Mouse (Mus musculus) splenic B cell, adult 2 months (primary cell): Measurements from ENCODE around the gene Arid3a.

Experiments
- DNase-seq: peaks from one replicate; pipeline ENCODE4 v3.0.0-alpha.2; 2011; ENCODE audit warnings: low read depth, low spot score
- H3K27me3 ChIP-seq: 2 replicates; pipeline ENCODE4 v1.6.1; 2012; ENCODE audit warnings: mild to moderate bottlenecking, low read length, moderate library complexity, mixed read lengths; ENCODE audit not compliant: control insufficient read depth, poor library complexity, insufficient read depth, severe bottlenecking
- H3K36me3 ChIP-seq: 2 replicates; pipeline ENCODE4 v1.6.1; 2012; ENCODE audit warnings: mild to moderate bottlenecking, low read length, moderate library complexity, mixed read lengths; ENCODE audit not compliant: control insufficient read depth, poor library complexity, insufficient read depth, severe bottlenecking

Arid3a gene

DNA sequence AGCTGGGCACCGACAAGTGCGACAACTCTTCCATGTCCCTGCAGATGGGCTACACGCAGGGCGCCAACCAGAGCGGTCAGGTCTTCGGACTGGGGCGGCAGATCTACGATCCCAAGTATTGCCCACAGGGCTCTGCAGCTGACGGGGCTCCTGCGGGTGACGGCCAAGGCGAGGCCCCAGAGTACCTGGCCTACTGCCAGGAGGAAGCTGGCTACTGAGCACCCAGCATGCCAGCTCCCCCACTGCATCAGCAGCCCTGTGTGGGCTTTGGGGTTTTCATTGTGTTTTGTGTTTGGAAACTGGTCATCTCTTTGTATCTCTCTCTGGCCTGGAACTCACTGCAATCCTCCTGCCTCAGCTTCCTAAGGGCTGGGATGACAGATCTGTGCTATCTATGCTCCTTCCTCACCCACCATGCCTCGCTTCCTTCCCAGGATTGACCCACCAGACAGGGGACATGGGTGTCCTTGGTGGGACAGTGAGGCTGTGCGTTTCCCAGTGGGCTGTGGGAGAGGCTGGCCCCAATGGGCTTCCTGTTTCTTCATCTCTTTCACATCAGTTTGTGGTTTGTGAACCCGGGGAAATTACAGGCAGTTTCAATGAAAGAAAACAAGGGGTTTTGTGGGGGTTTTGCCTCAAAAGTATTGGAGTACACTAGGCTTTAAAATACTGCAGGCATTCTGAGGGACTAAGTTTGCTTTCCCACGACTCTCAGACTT is 67.7 kb downstream of the Arid3a start:
- Histone ChIP-seq H3K36me3 (peaks cover 16% of the 10 kb centered on the region), H3K27me3 (no peaks in the 10 kb centered on the region)
- DNase-seq = peak; percentile 47

DNA sequence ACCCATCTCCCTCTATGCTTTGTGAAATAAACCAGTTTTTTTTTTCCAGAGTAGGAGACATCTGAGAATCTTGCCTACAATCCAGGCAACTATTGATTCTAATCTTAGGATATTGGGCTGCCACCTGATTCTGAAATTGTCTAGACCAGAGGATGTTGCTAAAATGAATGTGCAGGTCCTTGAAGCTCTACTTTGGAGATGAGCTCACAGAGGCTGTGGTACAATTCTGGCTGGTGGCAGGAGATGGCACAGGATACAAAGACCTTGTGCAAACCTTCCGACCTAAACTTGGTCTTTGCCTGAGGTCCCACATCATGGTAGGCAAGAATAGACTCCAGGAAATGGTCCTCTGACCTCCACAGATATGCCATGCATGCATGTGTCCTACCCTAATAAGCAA is 68.8 kb downstream of the Arid3a start:
- DNase-seq = no peak
- H3K36me3 ChIP-seq = peaks cover 16% of the 10 kb centered on the region
- H3K27me3 ChIP-seq = no peaks in the 10 kb centered on the region

DNA sequence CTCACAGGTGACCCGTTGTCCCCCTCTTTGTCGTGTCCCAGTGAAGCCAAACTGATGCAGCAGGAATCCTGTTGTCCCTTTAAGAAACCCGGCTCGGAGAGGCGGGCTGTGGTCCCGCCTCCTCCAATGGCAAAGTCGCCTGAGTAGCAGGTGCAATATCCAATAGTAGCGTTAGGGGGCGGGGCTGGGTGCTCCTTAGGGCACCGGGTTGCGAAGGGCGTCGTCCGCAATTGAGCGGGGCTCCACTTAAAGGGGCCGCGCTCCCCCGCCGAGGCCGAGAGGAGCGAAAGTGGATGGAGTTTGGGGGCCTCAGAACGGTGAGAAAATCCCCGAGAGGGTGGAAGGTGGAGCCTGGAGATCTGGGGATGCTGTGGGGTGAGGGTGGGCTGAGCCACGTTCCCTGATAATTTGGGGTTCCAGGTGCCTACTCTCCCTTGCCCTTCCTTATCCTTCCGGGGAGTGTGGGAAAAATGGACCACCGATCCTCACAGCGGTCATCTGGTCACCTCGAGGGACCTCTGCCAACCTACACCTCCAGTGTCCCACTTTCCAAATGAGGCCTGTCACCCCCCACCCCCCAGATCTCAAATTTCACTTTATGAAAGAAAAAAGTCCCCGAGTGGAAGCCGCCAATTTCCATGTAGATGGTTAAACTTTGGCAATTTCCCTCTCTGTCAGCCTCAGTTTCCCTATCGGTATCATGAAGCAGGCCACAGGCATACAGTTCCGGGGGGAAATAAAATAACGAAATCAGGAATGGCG is 69.6 kb downstream of the Arid3a start, which contains the start of gene Abca7:
Gene Abca7, plus strand, starts transcription at position 223 of the 762 bp plus-strand sequence.
- Histone ChIP-seq H3K36me3 (peaks cover 15% of the 10 kb centered on the region), H3K27me3 (no peaks in the 10 kb centered on the region)
- DNase-seq = peak; percentile 97

DNA sequence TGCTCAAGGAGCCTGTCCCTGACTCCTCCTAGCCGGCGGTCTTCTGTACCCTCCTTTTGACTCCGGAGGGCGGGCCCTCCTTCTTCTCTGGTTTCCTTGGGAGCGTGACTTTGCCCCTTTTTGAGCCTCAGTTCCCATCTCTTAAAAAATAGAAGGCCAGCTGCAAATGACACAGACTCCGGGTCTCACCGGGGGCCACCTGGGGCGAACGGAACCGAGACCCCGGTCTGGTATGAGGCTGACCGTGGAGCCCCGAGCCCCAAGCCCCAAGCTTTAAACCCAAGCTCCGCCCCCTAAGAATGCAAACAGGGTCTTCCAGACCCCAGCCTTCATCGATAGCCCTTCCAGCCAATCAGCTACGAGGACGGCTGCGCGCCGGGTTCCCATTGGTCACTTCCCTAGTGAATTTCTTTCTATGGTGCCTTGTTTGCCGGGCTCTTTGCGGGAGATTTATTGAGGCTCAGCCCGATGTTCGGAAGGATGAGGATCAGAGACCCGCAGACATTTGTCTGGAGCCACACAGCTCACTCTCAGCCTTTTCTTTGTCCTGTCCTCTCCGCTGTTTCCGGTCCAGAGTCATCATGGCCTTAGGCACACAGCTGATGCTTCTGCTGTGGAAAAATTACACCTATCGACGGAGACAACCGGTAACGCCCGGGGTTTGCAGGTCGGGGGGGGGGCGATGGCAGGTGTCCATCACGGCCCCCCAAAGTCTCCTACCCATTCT is 70.4 kb downstream of the Arid3a start:
- peak; percentile 59 for DNase-seq
- H3K36me3 ChIP-seq = peaks cover 11% of the 10 kb centered on the region
- no peaks in the 10 kb centered on the region for H3K27me3 ChIP-seq

DNA sequence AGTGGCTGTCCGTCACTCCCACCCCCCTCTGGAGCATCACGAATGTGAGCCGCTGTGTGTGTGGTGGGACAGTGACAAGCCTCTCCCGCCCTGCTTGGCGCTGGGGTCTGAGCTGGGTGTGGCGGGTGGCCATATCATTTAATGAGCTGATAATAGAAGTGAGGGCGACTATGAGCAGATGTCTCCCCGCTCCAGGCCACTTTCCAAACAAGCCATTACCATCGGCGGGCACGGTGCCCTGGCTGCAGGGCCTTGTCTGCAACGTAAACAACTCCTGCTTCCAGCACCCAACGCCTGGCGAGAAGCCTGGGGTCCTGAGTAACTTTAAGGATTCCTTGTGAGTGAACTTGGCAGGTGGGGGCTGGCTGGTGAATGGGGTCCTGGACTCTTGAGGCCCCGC is 71.0 kb downstream of the Arid3a start:
- Histone ChIP-seq H3K36me3 (peaks cover 6% of the 10 kb centered on the region; the same call in 1 of the 2 replicates), H3K27me3 (no peaks in the 10 kb centered on the region)
- DNase-seq = no peak

DNA sequence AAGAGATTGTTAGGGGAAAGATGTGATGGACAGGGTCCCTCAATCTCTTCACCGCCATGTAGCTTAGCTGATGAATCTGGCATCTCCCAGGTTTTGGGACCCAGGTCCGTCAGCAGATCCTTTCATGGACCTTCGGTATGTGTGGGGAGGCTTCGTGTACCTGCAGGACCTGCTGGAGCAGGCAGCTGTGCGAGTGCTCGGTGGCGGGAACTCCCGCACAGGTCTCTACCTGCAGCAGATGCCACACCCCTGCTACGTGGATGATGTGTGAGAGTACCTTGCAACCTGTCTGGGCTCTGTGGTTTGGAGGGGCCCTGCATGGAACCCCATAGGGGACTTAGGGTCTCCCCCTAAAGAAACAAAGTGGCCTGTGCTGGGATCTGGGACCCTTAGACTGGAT is 75.1 kb downstream of the Arid3a start:
- Histone ChIP-seq H3K27me3 (no peaks in the 10 kb centered on the region), H3K36me3 (peaks cover 3% of the 10 kb centered on the region; the same call in 1 of the 2 replicates)
- no peak for DNase-seq

DNA sequence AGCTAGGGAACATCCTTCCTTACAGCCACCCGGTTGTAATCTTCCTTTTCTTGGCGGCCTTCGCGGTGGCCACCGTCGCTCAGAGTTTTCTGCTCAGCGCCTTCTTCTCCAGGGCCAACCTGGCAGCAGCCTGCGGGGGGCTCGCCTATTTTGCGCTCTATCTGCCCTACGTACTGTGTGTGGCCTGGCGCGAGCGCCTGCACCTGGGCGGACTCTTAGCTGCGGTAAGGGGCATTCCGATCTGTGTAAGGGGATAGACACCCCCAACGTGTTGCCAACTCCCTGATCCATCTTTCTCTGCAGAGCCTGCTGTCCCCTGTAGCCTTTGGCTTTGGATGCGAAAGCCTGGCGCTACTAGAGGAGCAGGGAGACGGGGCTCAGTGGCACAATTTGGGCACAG is 76.0 kb downstream of the Arid3a start:
- DNase-seq = no peak
- no peaks in the 10 kb centered on the region for H3K27me3 ChIP-seq
- H3K36me3 ChIP-seq = peaks cover 3% of the 10 kb centered on the region

DNA sequence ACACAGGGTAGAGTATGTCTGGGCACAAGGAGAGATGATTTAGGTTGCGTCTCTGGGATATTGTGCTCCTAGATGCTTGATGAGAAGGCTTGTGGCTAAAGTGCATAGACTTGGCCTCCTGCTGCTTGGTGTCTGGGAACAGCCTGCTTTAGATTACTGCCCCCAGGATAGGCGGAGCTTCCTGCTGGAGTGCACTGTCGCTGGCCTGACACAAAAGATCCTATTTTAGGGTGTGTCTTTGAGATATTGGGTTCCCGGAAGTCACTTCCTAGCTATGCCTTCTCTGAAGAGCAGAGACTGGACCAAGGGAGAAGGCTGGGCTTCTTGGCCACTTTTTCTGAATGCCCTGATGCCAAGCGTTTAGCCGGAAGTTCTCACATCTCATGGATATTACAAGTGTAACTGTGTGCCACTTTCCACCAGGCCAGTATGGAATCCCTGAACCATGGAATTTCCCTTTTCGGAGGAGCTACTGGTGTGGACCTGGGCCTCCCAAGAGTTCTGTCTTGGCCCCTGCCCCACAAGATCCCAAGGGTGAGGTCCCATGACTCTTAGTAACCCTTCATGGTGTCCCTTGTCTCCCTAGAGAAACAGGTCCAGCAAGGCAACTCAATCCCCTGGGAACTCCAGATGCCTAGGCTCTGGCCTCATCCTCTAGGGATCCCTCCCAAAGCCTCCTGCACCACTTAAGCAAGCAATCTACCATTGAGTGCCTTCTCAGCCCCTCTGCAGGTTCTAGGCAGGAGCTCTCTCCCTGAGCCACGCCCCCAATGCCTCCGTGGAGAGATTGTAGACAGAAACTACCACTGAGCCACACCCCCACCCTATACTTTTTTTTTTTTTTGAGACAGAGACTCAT is 76.8 kb downstream of the Arid3a start:
- peaks cover 4% of the 10 kb centered on the region for H3K36me3 ChIP-seq
- H3K27me3 ChIP-seq = no peaks in the 10 kb centered on the region
- no peak for DNase-seq

DNA sequence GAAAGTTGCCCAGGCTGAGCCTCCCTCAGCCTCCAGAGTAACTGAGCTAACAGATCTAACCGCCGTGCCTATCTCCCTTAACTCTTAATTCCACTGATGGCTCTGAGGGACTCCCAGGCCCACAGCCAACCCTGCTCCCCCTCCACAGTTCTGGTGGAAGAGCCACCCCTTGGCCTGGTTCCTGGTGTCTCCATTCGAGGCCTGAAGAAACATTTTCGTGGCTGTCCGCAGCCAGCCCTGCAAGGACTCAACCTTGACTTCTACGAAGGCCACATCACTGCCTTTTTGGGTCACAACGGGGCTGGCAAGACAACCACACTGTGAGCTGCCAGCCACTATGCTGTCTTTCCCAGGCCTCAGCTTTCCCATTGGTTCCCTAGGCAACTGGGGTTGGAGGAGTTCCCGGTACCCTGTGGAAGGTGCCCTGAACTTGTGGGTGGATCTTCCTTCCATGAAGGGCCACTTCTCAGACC is 77.4 kb downstream of the Arid3a start:
- no peaks in the 10 kb centered on the region for H3K27me3 ChIP-seq
- H3K36me3 ChIP-seq = peaks cover 6% of the 10 kb centered on the region
- DNase-seq = no peak
